Mouse (Mus musculus) brown adipose tissue, adult 24 weeks (tissue): ENCODE measurements around the gene Bik. TPM values are rescaled to one million over a fixed set of nuclear protein-coding genes. Genes with fewer than 3 reads are reported as not detected.
"Not testable (repeated sequence)": the region's sequence is repeated elsewhere in the genome, so short reads cannot be mapped to it uniquely, and the experiment has no call there.

ENCODE experiments used
- H3K27ac ChIP-seq: fragments of 200-500 bp; replicated peaks from 2 replicates; pipeline ENCODE4 v1.5.1; 2012; ENCODE audit warnings: low read depth, mild to moderate bottlenecking, low read length
- H3K4me1 ChIP-seq: fragments of 200-500 bp; 2 replicates; pipeline ENCODE4 v1.6.1; 2012; ENCODE audit warnings: low read length, mixed read lengths; ENCODE audit not compliant: control insufficient read depth, insufficient read depth, insufficient read length
- H3K4me3 ChIP-seq: fragments of 200-500 bp; 2 replicates; pipeline ENCODE4 v1.5.1; 2012; ENCODE audit warnings: low read depth, mild to moderate bottlenecking, low read length, moderate library complexity; ENCODE audit not compliant: insufficient read depth
- polyA plus RNA-seq: library from polyadenylated mRNA; stranded (reverse); fragments of >200 nt; gene quantifications from 2 replicates; pipeline ENCODE4 v1.2.4, GENCODE M21; 2012; ENCODE audit not compliant: missing spikeins, insufficient read depth, insufficient read length

Gene Bik
- polyA plus RNA-seq, 1 experiment = 4.1 TPM

GRCm38 (mm10) chr15:83499211-83499755 is 27.4 kb upstream of the Bik start:
- H3K4me1 ChIP-seq = no peaks in the 10 kb centered on the region
- H3K27ac ChIP-seq = no peak overlapping the region
- no peak overlapping the region for H3K4me3 ChIP-seq

- H3K4me1 ChIP-seq = no peaks in the 10 kb centered on the region
- no peak overlapping the region for H3K27ac ChIP-seq
- H3K4me3 ChIP-seq = no peak overlapping the region
These were observed 26.3 kb upstream of the Bik start for GRCm38 (mm10) chr15:83500352-83500751.

DNA sequence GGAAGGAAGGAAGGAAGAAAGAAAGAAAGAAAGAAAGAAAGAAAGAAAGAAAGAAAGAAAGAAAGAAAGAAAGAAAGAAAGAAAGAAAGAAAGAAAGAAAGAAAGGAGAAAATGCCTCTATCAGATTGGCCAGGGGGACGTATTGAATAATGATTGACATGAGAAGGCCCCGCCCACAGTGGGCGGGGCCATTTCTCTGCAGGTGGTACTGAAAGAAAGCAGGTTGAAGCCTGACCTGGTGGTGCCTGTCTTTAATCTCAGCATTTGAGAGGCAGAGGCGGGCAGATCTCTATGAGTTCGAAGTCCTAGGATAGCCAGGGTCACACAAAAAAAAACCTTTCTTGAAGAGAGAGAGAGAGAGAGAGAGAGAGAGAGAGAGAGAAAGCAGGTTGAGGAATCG is 25.2 kb upstream of the Bik start:
- H3K4me1 ChIP-seq, H3K27ac ChIP-seq, H3K4me3 ChIP-seq: not testable (repeated sequence)

GRCm38 (mm10) chr15:83509950-83510804 is 16.5 kb upstream of the Bik start:
- peak overlapping the region; percentile 68 for H3K4me3 ChIP-seq
- H3K4me1 ChIP-seq = no peaks in the 10 kb centered on the region
- no peak overlapping the region for H3K27ac ChIP-seq

- Histone ChIP-seq H3K4me1 (no peaks in the 10 kb centered on the region), H3K4me3 (peak within 1 kb of the TSS; percentile 68), H3K27ac (no peak within 1 kb of the TSS)
These were observed 15.8 kb upstream of the Bik start, which contains the start of gene Ttll1 for GRCm38 (mm10) chr15:83510805-83511405. Ttll1 (minus strand) TSS chr15:83510893.

DNA sequence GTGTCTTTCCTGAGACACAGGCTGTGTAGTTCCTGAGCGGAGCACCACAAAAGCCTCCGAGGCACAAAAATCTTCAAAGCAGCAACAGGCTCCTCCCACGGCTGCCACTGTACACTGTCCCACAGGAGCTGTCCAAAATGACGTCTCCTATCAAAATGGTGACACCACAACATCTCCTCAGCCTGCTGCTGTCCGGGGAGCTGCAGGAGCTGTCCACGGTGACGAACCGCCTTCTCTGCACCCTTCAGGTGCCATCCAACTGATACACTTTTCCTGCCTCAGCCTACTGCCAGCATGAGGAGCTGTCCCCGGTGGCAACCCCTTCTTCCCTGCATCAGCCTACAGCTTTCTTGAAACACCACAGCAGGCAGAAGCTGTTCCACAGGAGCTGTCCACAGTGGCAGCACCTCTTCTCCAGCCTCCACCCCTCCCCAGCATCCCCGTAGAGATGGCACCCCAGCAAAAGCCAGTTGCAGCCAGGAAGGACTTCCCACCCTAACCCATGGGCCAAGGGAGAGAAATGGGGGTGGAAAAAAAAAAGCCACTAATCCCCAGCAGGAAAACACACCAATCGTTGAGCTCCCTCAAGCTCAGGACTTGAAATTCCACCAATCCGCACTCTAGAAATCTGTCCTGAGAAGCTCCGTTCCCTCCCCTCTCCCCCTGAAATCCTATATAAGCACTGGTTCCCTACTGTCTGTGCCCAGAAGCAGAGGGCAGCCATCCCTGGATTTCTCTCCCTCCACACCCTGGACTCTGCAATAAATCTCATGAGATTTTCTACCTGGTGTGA is 14.0 kb upstream of the Bik start:
- no peaks in the 10 kb centered on the region for H3K4me1 ChIP-seq
- H3K4me3 ChIP-seq = no peak overlapping the region
- H3K27ac ChIP-seq = no peak overlapping the region

- Histone ChIP-seq H3K4me3 (no peak overlapping the region), H3K4me1 (no peaks in the 10 kb centered on the region), H3K27ac (no peak overlapping the region)
These were observed 11.6 kb upstream of the Bik start for GRCm38 (mm10) chr15:83515018-83515417.

- Histone ChIP-seq H3K4me3 (peak overlapping the region; percentile 8; the same call in 1 of the 2 replicates), H3K27ac (no peak overlapping the region), H3K4me1 (no peaks in the 10 kb centered on the region; the same call in 1 of the 2 replicates)
These were observed 8.2 kb upstream of the Bik start for GRCm38 (mm10) chr15:83518215-83519048.

DNA sequence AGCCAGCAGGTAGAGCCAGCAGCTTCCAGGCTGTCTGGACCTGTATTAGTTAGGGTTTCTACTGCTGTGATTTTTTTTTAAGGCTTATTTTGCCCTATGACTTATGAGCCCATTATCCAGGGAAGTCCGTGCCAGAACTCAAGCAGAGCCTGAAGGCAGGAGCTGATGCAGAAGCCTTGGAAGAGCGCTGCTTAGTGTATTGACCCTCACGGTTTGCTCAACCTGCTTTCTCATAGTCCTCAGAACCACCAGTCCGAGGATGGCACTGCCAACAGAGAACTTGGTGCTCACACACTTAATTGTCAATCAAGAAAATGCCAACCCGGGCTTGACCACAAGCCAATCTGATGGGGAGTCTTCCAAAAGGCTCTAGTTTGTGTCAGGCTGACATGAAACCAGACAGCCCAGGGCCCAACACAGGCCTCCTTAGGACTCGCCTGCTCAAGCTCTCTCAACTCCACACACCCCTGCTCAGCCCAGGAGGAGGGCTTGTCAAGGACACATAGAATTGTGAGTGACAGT is 5.7 kb upstream of the Bik start:
- H3K27ac ChIP-seq = no peak overlapping the region
- no peaks in the 10 kb centered on the region; the same call in 1 of the 2 replicates for H3K4me1 ChIP-seq
- H3K4me3 ChIP-seq = no peak overlapping the region

DNA sequence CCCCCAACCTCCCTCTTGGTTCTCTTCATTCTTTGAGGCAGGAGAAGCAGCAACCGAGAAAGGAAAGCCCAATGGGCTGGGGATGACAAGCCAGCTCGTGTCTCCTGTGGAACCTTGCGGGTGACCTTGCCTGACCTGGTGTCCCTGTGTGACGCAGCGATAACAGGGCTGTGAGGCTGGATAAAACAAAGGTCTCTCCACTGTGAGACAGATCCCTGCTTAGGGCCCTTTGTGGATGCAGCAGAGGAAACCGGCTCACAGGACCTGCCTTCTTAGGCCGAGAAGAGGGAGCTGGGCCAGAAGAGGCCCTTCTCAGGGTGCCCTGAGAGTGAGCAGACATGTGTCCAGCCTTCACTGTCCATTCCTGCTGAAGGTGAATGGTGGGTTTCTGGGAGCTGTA is 3.5 kb upstream of the Bik start:
- no peaks in the 10 kb centered on the region; the same call in 1 of the 2 replicates for H3K4me1 ChIP-seq
- H3K27ac ChIP-seq = no peak overlapping the region
- no peak overlapping the region for H3K4me3 ChIP-seq

DNA sequence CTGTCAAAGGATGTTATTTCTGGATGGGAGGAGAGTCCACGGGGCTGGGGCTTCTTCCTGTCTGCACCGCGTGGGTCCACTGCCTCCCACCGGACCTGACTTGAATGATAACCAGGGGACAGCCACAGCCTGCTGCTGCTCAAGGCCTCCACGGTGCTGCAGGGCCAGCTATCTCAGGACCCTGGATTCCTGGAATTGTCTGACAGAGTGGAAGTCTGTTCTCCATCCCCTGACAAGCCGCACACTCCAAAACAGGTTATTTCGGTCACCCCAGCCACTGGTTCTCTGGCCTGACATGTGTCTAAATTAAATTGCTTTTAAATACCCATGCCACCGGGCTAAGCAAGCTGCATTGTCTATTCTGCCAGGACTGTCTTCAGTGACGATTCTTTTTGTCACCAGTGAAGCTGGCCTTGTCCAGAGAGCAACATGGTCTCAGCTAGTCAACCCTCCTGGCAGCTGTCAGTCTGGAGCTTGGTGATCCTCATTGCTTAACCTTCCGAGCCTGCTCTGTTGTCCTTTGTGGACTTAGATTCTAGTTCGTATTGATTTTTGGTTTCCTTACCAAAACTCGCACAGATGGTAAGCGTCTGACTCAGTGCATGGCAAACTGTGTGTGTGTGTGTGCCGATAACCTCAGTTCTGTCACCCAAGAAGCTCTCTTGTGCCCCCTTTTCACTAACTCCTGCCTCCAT is 2.9 kb upstream of the Bik start:
- Histone ChIP-seq H3K4me3 (no peak overlapping the region), H3K27ac (no peak overlapping the region), H3K4me1 (no peaks in the 10 kb centered on the region; the same call in none of the 2 replicates)

GRCm38 (mm10) chr15:83524333-83524729 is 2.3 kb upstream of the Bik start:
- H3K27ac ChIP-seq = no peak overlapping the region
- peaks cover 2% of the 10 kb centered on the region for H3K4me1 ChIP-seq
- H3K4me3 ChIP-seq = no peak overlapping the region

- Histone ChIP-seq H3K4me3 (peak overlapping the region; percentile 84), H3K27ac (peak overlapping the region; percentile 59), H3K4me1 (peaks cover 14% of the 10 kb centered on the region)
These were observed 403 bp downstream of the Bik start for GRCm38 (mm10) chr15:83527092-83527437.

GRCm38 (mm10) chr15:83527747-83528146 is 1.1 kb downstream of the Bik start:
- peaks cover 14% of the 10 kb centered on the region for H3K4me1 ChIP-seq
- peak overlapping the region; percentile 84 for H3K4me3 ChIP-seq
- H3K27ac ChIP-seq = peak overlapping the region; percentile 59; the same call in 1 of the 2 replicates
